Mouse (Mus musculus) CH12.LX (cell line): ENCODE data around the gene Riox2. TPM values are rescaled to one million over a fixed set of nuclear protein-coding genes. Genes with fewer than 3 reads are reported as not detected.
A peak's percentile ranks its signal among the peaks of the same experiment; 100 is the strongest.

Source experiments
- DNase-seq: peaks from one replicate; pipeline ENCODE4 v3.0.0-alpha.2; 2013; ENCODE audit errors: extremely low read depth
- H3K27ac ChIP-seq: 2 replicates; pipeline ENCODE4 v1.5.1; 2012; ENCODE audit warnings: low read depth, mild to moderate bottlenecking, control low read depth, moderate library complexity; ENCODE audit not compliant: insufficient read depth
- H3K27me3 ChIP-seq: replicated peaks from 2 replicates; pipeline ENCODE3; 2012; ENCODE audit warnings: inconsistent platforms
- H3K36me3 ChIP-seq, 2 experiments: replicated peaks in 1 of 2; 2 replicates each; pipeline versions ENCODE3 to v1.6.1; 2012; ENCODE audit warnings: inconsistent platforms in 1 of 2, low read length in 1 of 2, mild to moderate bottlenecking in 1 of 2, mixed read lengths in 1 of 2, moderate library complexity in 1 of 2; ENCODE audit not compliant: control insufficient read depth in 1 of 2, insufficient read depth in 1 of 2
- H3K4me1 ChIP-seq, 2 experiments: 2 replicates each; pipeline ENCODE4 v1.6.1; 2012; ENCODE audit warnings: inconsistent platforms in 1 of 2, moderate library complexity in 1 of 2; ENCODE audit not compliant: insufficient read depth in 2 of 2, control insufficient read depth in 1 of 2
- H3K4me2 ChIP-seq: 2 replicates; pipeline ENCODE4 v1.6.1; 2012; ENCODE audit warnings: low read depth, mild to moderate bottlenecking, control low read depth; ENCODE audit not compliant: poor library complexity, insufficient read depth, severe bottlenecking
- H3K4me3 ChIP-seq, 3 experiments: fragments of 150-350 bp in 1 of 3; sonication (generic) in 1 of 3; replicated peaks in 1 of 3; 2 replicates each; pipeline versions ENCODE3 to v1.5.1; 2011 to 2012; ENCODE audit warnings: low read depth in 2 of 3, low read length in 2 of 3, mild to moderate bottlenecking in 2 of 3, moderate library complexity in 2 of 3, control low read depth in 1 of 3, improper control_type of control experiment in 1 of 3, inconsistent platforms in 1 of 3, mixed read lengths in 1 of 3; ENCODE audit not compliant: poor library complexity in 1 of 3
- H3K79me2 ChIP-seq: replicated peaks from 2 replicates; pipeline ENCODE4 v1.6.1; 2012; ENCODE audit warnings: mild to moderate bottlenecking, moderate library complexity; ENCODE audit not compliant: control insufficient read depth, poor library complexity, insufficient read depth, severe bottlenecking; ENCODE audit errors: extremely low read depth
- H3K9ac ChIP-seq: 2 replicates; pipeline ENCODE4 v1.6.1; 2012; ENCODE audit warnings: low read depth, mild to moderate bottlenecking, control low read depth, moderate library complexity; ENCODE audit not compliant: insufficient read depth
- H3K9me3 ChIP-seq: replicated peaks from 2 replicates; pipeline ENCODE3; 2012; ENCODE audit warnings: low read length, inconsistent platforms, mixed read lengths
- BHLHE40 ChIP-seq: IDR thresholded peaks from 2 replicates; pipeline ENCODE4 v1.6.1; 2011; ENCODE audit warnings: mild to moderate bottlenecking, low read depth, low read length, improper control_type of control experiment
- CHD1 ChIP-seq: IDR thresholded peaks from 2 replicates; pipeline ENCODE4 v1.6.1; 2012; ENCODE audit warnings: low read depth, low read length, improper control_type of control experiment, inconsistent platforms
- CHD2 ChIP-seq: IDR thresholded peaks from 2 replicates; pipeline ENCODE4 v1.6.1; 2011; ENCODE audit warnings: low read length, improper control_type of control experiment
- EP300 ChIP-seq: IDR thresholded peaks from 2 replicates; pipeline ENCODE4 v1.6.1; 2011; ENCODE audit warnings: low read length, improper control_type of control experiment
- ETS1 ChIP-seq: conservative IDR thresholded peaks from 2 replicates; pipeline ENCODE4 v1.6.1; 2012; ENCODE audit warnings: low read depth, mild to moderate bottlenecking, inconsistent platforms, low read length, improper control_type of control experiment, moderate library complexity
- HCFC1 ChIP-seq: IDR thresholded peaks from 2 replicates; pipeline ENCODE4 v1.6.1; 2012; ENCODE audit warnings: low read depth, mild to moderate bottlenecking, inconsistent platforms, low read length, improper control_type of control experiment
- KAT2A ChIP-seq: IDR thresholded peaks from 2 replicates; pipeline ENCODE4 v1.6.1; 2012; ENCODE audit warnings: low read length, improper control_type of control experiment, inconsistent platforms; ENCODE audit not compliant: insufficient replicate concordance
- MAFK ChIP-seq: IDR thresholded peaks from 2 replicates; pipeline ENCODE4 v1.6.1; 2011; ENCODE audit warnings: low read length, improper control_type of control experiment; ENCODE audit not compliant: insufficient replicate concordance
- MXI1 ChIP-seq: IDR thresholded peaks from 2 replicates; pipeline ENCODE4 v1.6.1; 2011; ENCODE audit warnings: mild to moderate bottlenecking, low read depth, low read length, improper control_type of control experiment
- POLR2AphosphoS2 ChIP-seq: IDR thresholded peaks from 2 replicates; pipeline ENCODE4 v1.6.1; 2011; ENCODE audit warnings: low read depth, low read length, improper control_type of control experiment
- RCOR1 ChIP-seq: conservative IDR thresholded peaks from 2 replicates; pipeline ENCODE4 v1.6.1; 2012; ENCODE audit warnings: low read depth, mild to moderate bottlenecking, inconsistent platforms, low read length, improper control_type of control experiment
- SMC3 ChIP-seq: IDR thresholded peaks from 2 replicates; pipeline ENCODE4 v1.6.1; 2011; ENCODE audit warnings: low read depth, low read length, improper control_type of control experiment
- UBTF ChIP-seq: IDR thresholded peaks from 2 replicates; pipeline ENCODE4 v1.6.1; 2012; ENCODE audit warnings: low read depth, mild to moderate bottlenecking, inconsistent platforms, low read length, improper control_type of control experiment, moderate library complexity
- ZC3H11A ChIP-seq: IDR thresholded peaks from 2 replicates; pipeline ENCODE4 v1.6.1; 2012; ENCODE audit warnings: low read depth, mild to moderate bottlenecking, inconsistent platforms, low read length, improper control_type of control experiment
- ZKSCAN1 ChIP-seq: IDR thresholded peaks from 2 replicates; pipeline ENCODE4 v1.6.1; 2012; ENCODE audit warnings: low read depth, inconsistent platforms, low read length, improper control_type of control experiment, borderline replicate concordance
- ZNF384 ChIP-seq: IDR thresholded peaks from 2 replicates; pipeline ENCODE4 v1.6.1; 2012; ENCODE audit warnings: low read depth, low read length, improper control_type of control experiment, inconsistent platforms
- dilution Hi-C: fragments of 300-500 bp; cut with MboI; formaldehyde crosslinking; loops from 2 replicates; pipeline ENCODE4 v1.14.3; 2020; ENCODE audit warnings: low sequenced_read_pairs; ENCODE audit not compliant: extremely low pct_unique_long_range_greater_than_20kb, extremely low pct_ligation_motif_present
- in situ Hi-C: fragments of 300-500 bp; cut with MboI; formaldehyde crosslinking; loops from 3 replicates; pipeline ENCODE4 v1.14.3; 2019; ENCODE audit warnings: low sequenced_read_pairs, low pct_ligation_motif_present, low pct_unique_long_range_greater_than_20kb, mixed read lengths
- polyA plus RNA-seq: library from polyadenylated mRNA; unstranded; fragments of >175 nt; gene quantifications from 2 replicates; pipeline ENCODE4 v1.2.1, GENCODE M21; 2012; ENCODE audit warnings: low read depth; ENCODE audit not compliant: insufficient read length
- total RNA-seq, 2 experiments: library from RNA; depleted of rRNA; stranded (reverse); fragments of 300-350 nt in 1 of 2; fragments of >200 nt in 1 of 2; gene quantifications; 2 replicates each; pipeline ENCODE4 v1.2.3; 2012 to 2014

Gene Riox2
- total and polyA plus RNA-seq, 3 experiments: 47.3 to 90.7 (median 53.6) TPM

GRCm38 (mm10) chr16:59509830-59510229 is 38.3 kb downstream of the Riox2 start:
- H3K27me3 ChIP-seq: no peaks in the 10 kb centered on the region
- in situ Hi-C loops: loop anchor here (10.0 kb wide), 1 partner anchor 805 kb away; no protein-coding TSS in a partner anchor
- no peak for DNase-seq
- H3K36me3 ChIP-seq: peaks cover 0 to 10% of the 10 kb centered on the region in 2 experiments
- no peaks in the 10 kb centered on the region for H3K9me3 ChIP-seq
- no peak overlapping the region for H3K4me2 ChIP-seq
- peaks cover 17 to 51% of the 10 kb centered on the region in 2 experiments; a peak in 3 of 4 replicates for H3K4me1 ChIP-seq
- TF ChIP-seq BHLHE40: no peak
- TF ChIP-seq HCFC1: no peak
- no peak for TF ChIP-seq CHD1
- TF ChIP-seq EP300: no peak
- no peak for TF ChIP-seq MXI1
- no peak for TF ChIP-seq MAFK
- TF ChIP-seq ZC3H11A: no peak
- TF ChIP-seq RCOR1: no peak
- no peak for TF ChIP-seq UBTF
- TF ChIP-seq ETS1: no peak
- TF ChIP-seq KAT2A: no peak
- TF ChIP-seq ZKSCAN1: no peak
- no peak for TF ChIP-seq POLR2AphosphoS2
- no peak for TF ChIP-seq CHD2
- TF ChIP-seq SMC3: no peak
- H3K27ac ChIP-seq: no peak overlapping the region
- dilution Hi-C loops: no loop called here
- no peaks in the 10 kb centered on the region for H3K79me2 ChIP-seq
- H3K4me3 ChIP-seq: no peak overlapping the region
- no peak overlapping the region for H3K9ac ChIP-seq

DNA sequence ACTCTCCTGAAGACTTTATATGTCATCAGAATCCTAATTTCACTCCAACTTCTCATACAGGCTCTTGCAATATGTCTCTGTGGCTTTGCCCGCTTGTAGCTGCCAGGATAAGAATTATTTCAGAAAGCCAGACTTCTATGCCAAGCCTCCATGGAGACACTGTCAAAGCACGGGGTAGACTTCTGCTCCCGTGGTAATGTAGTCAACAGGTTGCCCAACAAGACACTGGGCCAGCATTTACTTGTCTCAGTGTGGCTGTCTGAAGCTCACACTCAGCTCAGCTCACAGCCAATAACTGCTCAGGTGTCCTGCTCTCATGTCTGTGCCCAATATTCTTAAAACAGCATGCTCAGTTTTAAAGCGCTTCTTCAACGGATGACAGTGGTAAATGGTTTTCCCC is 43.6 kb downstream of the Riox2 start:
- Histone ChIP-seq H3K27ac (peak overlapping the region; percentile 1; the same call in 1 of the 2 replicates), H3K9ac (no peak overlapping the region), H3K9me3 (peaks cover 2% of the 10 kb centered on the region), H3K36me3 (no peaks in the 10 kb centered on the region), H3K27me3 (no peaks in the 10 kb centered on the region), H3K4me1 (peaks cover 34 to 74% of the 10 kb centered on the region in 2 experiments), H3K4me2 (no peak overlapping the region), H3K79me2 (no peaks in the 10 kb centered on the region)
- DNase-seq: no peak
- in situ Hi-C loops (loop anchor here (10.0 kb wide), 1 partner anchor 810 kb away; no protein-coding TSS in a partner anchor), dilution Hi-C loops (no loop called here)
- 0 out of 2 replicates have a peak, but pooled peaks have one; percentile 18 for TF ChIP-seq BHLHE40
- no peak for TF ChIP-seq ZNF384
- 0 out of 2 replicates have a peak, but pooled peaks have one; percentile 24 for TF ChIP-seq RCOR1
- TF ChIP-seq, all 38 proteins: peak for 2
- H3K4me3 ChIP-seq: no peak overlapping the region
